Mouse (Mus musculus) layer of hippocampus, adult 11-12 months (tissue): ENCODE results near the gene Gm8765.
"Not testable (repeated sequence)": the region's sequence is repeated elsewhere in the genome, so short reads cannot be mapped to it uniquely, and the experiment has no call there.

Experiments
- DNase-seq: peaks from one replicate; pipeline ENCODE4 v3.0.0; 2022; ENCODE audit warnings: low spot score

The Gm8765 gene

GRCm38 (mm10) chr13:50698012-50698411 is at the start of gene Gm8765:
Gene Gm8765, plus strand, starts transcription at chr13:50698312.
- DNase-seq = not testable (repeated sequence)

- not testable (repeated sequence) for DNase-seq
Observed at GRCm38 (mm10) chr13:50648771-50649170, 49.3 kb upstream of the Gm8765 start.

GRCm38 (mm10) chr13:50750282-50750681 is 52.2 kb downstream of the Gm8765 start:
- not testable (repeated sequence) for DNase-seq

- no peak for DNase-seq
Observed at GRCm38 (mm10) chr13:50751732-50752131, 53.6 kb downstream of the Gm8765 start.

- DNase-seq = not testable (repeated sequence)
Observed at GRCm38 (mm10) chr13:50752961-50753360, 54.8 kb downstream of the Gm8765 start.
